Mouse (Mus musculus): ENCODE results near the gene Slc39a8. TPM values are rescaled to one million over a fixed set of nuclear protein-coding genes. Genes with fewer than 3 reads are reported as not detected.

The Slc39a8 gene
- polyA plus RNA-seq, 1 experiment from 2014 or later, result 36.8 TPM

- H3K27me3 ChIP-seq (replicated peaks; ENCODE audit: control insufficient read depth, insufficient read depth, low read length), result no peaks in the 10 kb centered on the region
- peak; percentile 36; the same call in 1 of the 2 replicates for ATAC-seq
- no peak overlapping the region for H3K9ac ChIP-seq (ENCODE audit: low read depth, low read length)
- H3K4me3 ChIP-seq (ENCODE audit: low read depth, low read length), result no peak overlapping the region
- H3K36me3 ChIP-seq (ENCODE audit: control insufficient read depth, insufficient read depth), result no peaks in the 10 kb centered on the region
- no peak overlapping the region for H3K27ac ChIP-seq (ENCODE audit: low read depth, low read length)
- no peaks in the 10 kb centered on the region for H3K9me3 ChIP-seq (ENCODE audit: control insufficient read depth)
- H3K4me1 ChIP-seq (replicated peaks; ENCODE audit: control insufficient read depth, insufficient read depth, low read length), result no peaks in the 10 kb centered on the region
- TF ChIP-seq CTCF (IDR thresholded peaks at IDR 0.05; ENCODE audit: low read depth), result no peak
- H3K4me2 ChIP-seq (replicated peaks; ENCODE audit: low read depth), result no peak overlapping the region
- 53% methylated on average over 3 of the region's 3 CpGs for WGBS
Observed at GRCm38 (mm10) chr3:135907028-135907427, 81.9 kb downstream of the Slc39a8 start.

- H3K36me3 ChIP-seq (ENCODE audit: control insufficient read depth, insufficient read depth), result no peaks in the 10 kb centered on the region
- ATAC-seq, result no peak
- TF ChIP-seq CTCF (IDR thresholded peaks at IDR 0.05; ENCODE audit: low read depth), result peak; percentile 30; the same call in 1 of the 2 replicates
- no peak overlapping the region for H3K4me3 ChIP-seq (ENCODE audit: low read depth, low read length)
- no peak overlapping the region for H3K9ac ChIP-seq (ENCODE audit: low read depth, low read length)
- no peak overlapping the region for H3K27ac ChIP-seq (ENCODE audit: low read depth, low read length)
- WGBS, result 87% methylated on average over 4 of the region's 4 CpGs
- H3K27me3 ChIP-seq (replicated peaks; ENCODE audit: control insufficient read depth, insufficient read depth, low read length), result no peaks in the 10 kb centered on the region
- H3K4me1 ChIP-seq (replicated peaks; ENCODE audit: control insufficient read depth, insufficient read depth, low read length), result no peaks in the 10 kb centered on the region
- no peaks in the 10 kb centered on the region for H3K9me3 ChIP-seq (ENCODE audit: control insufficient read depth)
- no peak overlapping the region for H3K4me2 ChIP-seq (replicated peaks; ENCODE audit: low read depth)
Observed at GRCm38 (mm10) chr3:135915941-135916340, 90.9 kb downstream of the Slc39a8 start.

- ATAC-seq, result no peak
- TF ChIP-seq CTCF (IDR thresholded peaks at IDR 0.05; ENCODE audit: low read depth), result no peak
- Histone ChIP-seq H3K27me3 (replicated peaks; ENCODE audit: control insufficient read depth, insufficient read depth, low read length) (no peaks in the 10 kb centered on the region), H3K36me3 (ENCODE audit: control insufficient read depth, insufficient read depth) (no peaks in the 10 kb centered on the region), H3K4me1 (replicated peaks; ENCODE audit: control insufficient read depth, insufficient read depth, low read length) (no peaks in the 10 kb centered on the region), H3K9me3 (ENCODE audit: control insufficient read depth) (no peaks in the 10 kb centered on the region), H3K9ac (ENCODE audit: low read depth, low read length) (no peak overlapping the region), H3K4me2 (replicated peaks; ENCODE audit: low read depth) (no peak overlapping the region), H3K4me3 (ENCODE audit: low read depth, low read length) (no peak overlapping the region), H3K27ac (ENCODE audit: low read depth, low read length) (no peak overlapping the region)
- WGBS, result 74% methylated on average over 5 of the region's 5 CpGs
Observed at GRCm38 (mm10) chr3:135918566-135919180, 93.6 kb downstream of the Slc39a8 start.

- Histone ChIP-seq H3K4me3 (ENCODE audit: low read depth, low read length) (no peak overlapping the region), H3K36me3 (ENCODE audit: control insufficient read depth, insufficient read depth) (no peaks in the 10 kb centered on the region), H3K4me2 (replicated peaks; ENCODE audit: low read depth) (no peak overlapping the region), H3K9me3 (ENCODE audit: control insufficient read depth) (no peaks in the 10 kb centered on the region), H3K4me1 (replicated peaks; ENCODE audit: control insufficient read depth, insufficient read depth, low read length) (no peaks in the 10 kb centered on the region), H3K9ac (ENCODE audit: low read depth, low read length) (no peak overlapping the region), H3K27ac (ENCODE audit: low read depth, low read length) (no peak overlapping the region), H3K27me3 (replicated peaks; ENCODE audit: control insufficient read depth, insufficient read depth, low read length) (no peaks in the 10 kb centered on the region)
- no peak for ATAC-seq
- WGBS, result 57% methylated on average over 4 of the region's 4 CpGs
- TF ChIP-seq CTCF (IDR thresholded peaks at IDR 0.05; ENCODE audit: low read depth), result no peak
Observed at GRCm38 (mm10) chr3:135919305-135919704, 94.2 kb downstream of the Slc39a8 start.

- WGBS, result 41% methylated on average over 1 of the region's 1 CpGs
- no peak for ATAC-seq
- Histone ChIP-seq H3K27me3 (replicated peaks; ENCODE audit: control insufficient read depth, insufficient read depth, low read length) (no peaks in the 10 kb centered on the region), H3K4me2 (replicated peaks; ENCODE audit: low read depth) (no peak overlapping the region), H3K36me3 (ENCODE audit: control insufficient read depth, insufficient read depth) (no peaks in the 10 kb centered on the region), H3K4me1 (replicated peaks; ENCODE audit: control insufficient read depth, insufficient read depth, low read length) (no peaks in the 10 kb centered on the region), H3K9me3 (ENCODE audit: control insufficient read depth) (no peaks in the 10 kb centered on the region), H3K9ac (ENCODE audit: low read depth, low read length) (no peak overlapping the region), H3K27ac (ENCODE audit: low read depth, low read length) (no peak overlapping the region), H3K4me3 (ENCODE audit: low read depth, low read length) (no peak overlapping the region)
- TF ChIP-seq CTCF (IDR thresholded peaks at IDR 0.05; ENCODE audit: low read depth), result peak; percentile 38
Observed at GRCm38 (mm10) chr3:135926729-135927128, 101.7 kb downstream of the Slc39a8 start.

GRCm38 (mm10) chr3:135928184-135928583, 103.1 kb downstream of the Slc39a8 start:
- WGBS, result 81% methylated on average over 4 of the region's 4 CpGs
- H3K27ac ChIP-seq (ENCODE audit: low read depth, low read length), result no peak overlapping the region
- peak; percentile 54 for TF ChIP-seq CTCF (IDR thresholded peaks at IDR 0.05; ENCODE audit: low read depth)

More at GRCm38 (mm10) chr3:135928184-135928583, 103.1 kb downstream of the Slc39a8 start:
- H3K4me3 ChIP-seq (ENCODE audit: low read depth, low read length), result no peak overlapping the region
- H3K4me1 ChIP-seq (replicated peaks; ENCODE audit: control insufficient read depth, insufficient read depth, low read length), result no peaks in the 10 kb centered on the region
- no peak overlapping the region for H3K4me2 ChIP-seq (replicated peaks; ENCODE audit: low read depth)
- no peaks in the 10 kb centered on the region for H3K36me3 ChIP-seq (ENCODE audit: control insufficient read depth, insufficient read depth)
- no peaks in the 10 kb centered on the region for H3K27me3 ChIP-seq (replicated peaks; ENCODE audit: control insufficient read depth, insufficient read depth, low read length)
- H3K9ac ChIP-seq (ENCODE audit: low read depth, low read length), result no peak overlapping the region
- ATAC-seq, result no peak
- H3K9me3 ChIP-seq (ENCODE audit: control insufficient read depth), result no peaks in the 10 kb centered on the region

Measured in intestine, postnatal 0 days (tissue).